Mouse (Mus musculus): ENCODE results near the gene Plin3.

Gene Plin3

GRCm38 (mm10) chr17:56251136-56251829, 41.4 kb downstream of the Plin3 start:
- DNase-seq (ENCODE audit: low read depth, low spot score): peak; percentile 87

- no peak for DNase-seq (ENCODE audit: low read depth, low spot score)
Measured at GRCm38 (mm10) chr17:56245608-56246007, 47.1 kb downstream of the Plin3 start.

- DNase-seq (ENCODE audit: low read depth, low spot score): peak; percentile 88
Measured at GRCm38 (mm10) chr17:56241541-56242401, 50.9 kb downstream of the Plin3 start.

GRCm38 (mm10) chr17:56233818-56234469, 58.7 kb downstream of the Plin3 start:
- no peak for DNase-seq (ENCODE audit: low read depth, low spot score)

- DNase-seq (ENCODE audit: low read depth, low spot score): no peak
Measured at GRCm38 (mm10) chr17:56233389-56233788, 59.3 kb downstream of the Plin3 start.

GRCm38 (mm10) chr17:56229943-56230342, 62.7 kb downstream of the Plin3 start:
- no peak for DNase-seq (ENCODE audit: low read depth, low spot score)

Measured in CD4-positive, CD25-positive, alpha-beta regulatory T cell, adult 2 months (primary cell).